Mouse (Mus musculus): ENCODE data around the gene Fzd5.

Gene Fzd5

GRCm38 (mm10) chr1:64737502-64738179 lies at the start of gene Fzd5:
Gene Fzd5 (minus strand): TSS chr1:64737751.
- peak; percentile 72 for DNase-seq

DNA sequence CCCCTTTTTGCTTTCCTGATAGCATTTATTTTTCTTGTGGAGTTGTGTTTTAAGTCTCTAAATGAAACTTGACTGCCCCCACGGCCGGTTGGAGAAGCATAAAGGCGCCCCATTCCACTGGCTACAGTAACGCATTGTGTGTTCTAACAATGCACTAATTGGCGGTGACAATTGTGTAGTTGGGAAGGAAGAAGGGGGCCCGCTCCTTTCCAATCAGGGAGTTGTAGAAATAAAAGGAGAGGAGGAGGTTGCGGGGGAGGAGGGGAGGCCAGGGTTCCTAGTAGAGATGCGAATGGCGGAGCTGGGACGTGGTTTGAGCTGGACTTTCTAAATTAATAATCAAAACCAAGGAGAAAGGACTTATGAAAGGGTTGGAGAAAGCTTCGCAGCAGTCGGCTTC lies 42.3 kb upstream of the Fzd5 start:
- DNase-seq: no peak

DNA sequence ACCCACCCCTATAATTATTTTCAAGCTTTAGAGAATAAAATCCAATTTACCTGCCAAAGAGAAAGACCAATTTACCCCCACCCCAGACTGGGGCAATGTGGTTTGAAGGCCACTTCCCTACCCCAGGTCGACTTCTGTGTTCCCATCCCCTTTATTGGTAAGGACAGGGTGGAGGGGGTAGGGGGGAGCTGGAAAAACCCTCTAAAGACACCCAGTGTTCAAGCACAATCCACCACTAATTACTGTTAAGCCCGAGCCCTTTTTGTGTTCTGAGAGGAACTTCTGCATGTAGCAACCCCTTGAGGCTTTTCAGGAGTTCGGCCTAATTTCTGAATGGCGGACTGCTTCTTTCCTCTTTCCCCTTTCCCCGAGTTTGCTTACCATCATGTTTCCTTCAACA lies 41.9 kb upstream of the Fzd5 start:
- no peak for DNase-seq

- DNase-seq: no peak
Observed at GRCm38 (mm10) chr1:64773305-64773704, 35.8 kb upstream of the Fzd5 start.

GRCm38 (mm10) chr1:64770169-64770568 lies 32.6 kb upstream of the Fzd5 start:
- no peak for DNase-seq

DNA sequence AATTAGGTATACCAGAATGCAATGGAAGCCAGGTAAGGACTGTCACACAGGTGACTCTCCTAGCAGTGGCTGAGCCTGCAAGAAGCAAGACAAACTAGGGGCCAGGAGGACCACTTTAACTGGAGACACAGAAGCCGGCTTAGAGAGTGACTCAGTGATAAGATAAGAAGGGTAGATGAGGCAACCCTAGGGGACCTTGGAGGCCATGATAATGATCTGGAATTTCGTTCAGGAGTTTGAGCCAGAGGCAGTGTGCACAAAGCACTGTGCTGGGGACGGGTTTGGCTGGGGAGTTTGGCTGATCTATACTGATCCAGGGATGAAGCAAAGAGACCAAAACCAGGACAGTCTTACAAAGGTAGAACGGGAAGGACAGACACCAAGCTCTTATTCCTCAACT lies 24.1 kb upstream of the Fzd5 start:
- DNase-seq: no peak

GRCm38 (mm10) chr1:64757766-64758165 lies 20.2 kb upstream of the Fzd5 start:
- no peak for DNase-seq

GRCm38 (mm10) chr1:64757254-64757653 lies 19.7 kb upstream of the Fzd5 start:
- DNase-seq: no peak

DNA sequence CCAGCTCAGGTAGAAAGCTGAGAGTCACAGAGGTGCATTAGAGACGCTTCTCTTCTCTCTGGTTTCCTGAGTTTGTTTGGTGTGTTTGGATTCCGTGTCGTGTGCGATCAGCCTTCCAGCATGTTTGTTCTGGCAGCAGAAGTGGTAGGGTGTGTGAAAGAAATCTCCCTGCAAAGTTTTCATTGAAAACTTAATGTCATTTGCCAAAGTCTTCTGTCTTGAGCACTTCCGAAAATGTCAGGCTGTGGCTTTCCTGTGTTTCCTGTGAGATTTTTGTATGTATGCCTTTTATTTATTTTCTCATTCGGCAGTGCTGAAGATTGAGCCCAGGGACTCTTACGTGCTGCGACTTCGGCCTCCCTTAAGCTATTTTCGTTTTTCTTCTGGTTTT lies 19.1 kb upstream of the Fzd5 start:
- no peak for DNase-seq

- no peak for DNase-seq
Observed at GRCm38 (mm10) chr1:64755971-64756639, 18.6 kb upstream of the Fzd5 start.

GRCm38 (mm10) chr1:64754658-64755057 lies 17.1 kb upstream of the Fzd5 start:
- DNase-seq: no peak

DNA sequence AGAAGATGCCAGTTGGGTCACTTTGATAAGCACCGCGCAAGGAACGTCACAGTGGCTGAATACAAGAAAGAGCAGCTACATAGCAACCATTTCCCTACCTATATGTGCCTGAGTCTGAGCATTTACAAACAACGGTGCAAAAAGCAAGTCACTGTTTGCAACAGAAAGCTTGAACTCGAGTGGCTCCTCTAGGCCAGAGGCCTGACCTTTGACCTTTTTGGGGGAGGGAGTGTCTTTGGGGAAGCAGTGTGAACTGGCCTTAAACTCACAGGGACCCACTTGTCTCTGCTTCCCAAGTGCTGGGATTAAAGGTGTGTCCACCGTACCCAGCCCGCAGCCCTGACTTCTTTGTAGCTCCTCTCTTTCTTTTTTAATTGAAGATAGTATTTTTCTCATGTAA lies 16.1 kb upstream of the Fzd5 start:
- no peak for DNase-seq

- no peak for DNase-seq
Observed at GRCm38 (mm10) chr1:64753109-64753508, 15.6 kb upstream of the Fzd5 start.

- DNase-seq: no peak
Observed at GRCm38 (mm10) chr1:64744616-64745015, 7.1 kb upstream of the Fzd5 start.

DNA sequence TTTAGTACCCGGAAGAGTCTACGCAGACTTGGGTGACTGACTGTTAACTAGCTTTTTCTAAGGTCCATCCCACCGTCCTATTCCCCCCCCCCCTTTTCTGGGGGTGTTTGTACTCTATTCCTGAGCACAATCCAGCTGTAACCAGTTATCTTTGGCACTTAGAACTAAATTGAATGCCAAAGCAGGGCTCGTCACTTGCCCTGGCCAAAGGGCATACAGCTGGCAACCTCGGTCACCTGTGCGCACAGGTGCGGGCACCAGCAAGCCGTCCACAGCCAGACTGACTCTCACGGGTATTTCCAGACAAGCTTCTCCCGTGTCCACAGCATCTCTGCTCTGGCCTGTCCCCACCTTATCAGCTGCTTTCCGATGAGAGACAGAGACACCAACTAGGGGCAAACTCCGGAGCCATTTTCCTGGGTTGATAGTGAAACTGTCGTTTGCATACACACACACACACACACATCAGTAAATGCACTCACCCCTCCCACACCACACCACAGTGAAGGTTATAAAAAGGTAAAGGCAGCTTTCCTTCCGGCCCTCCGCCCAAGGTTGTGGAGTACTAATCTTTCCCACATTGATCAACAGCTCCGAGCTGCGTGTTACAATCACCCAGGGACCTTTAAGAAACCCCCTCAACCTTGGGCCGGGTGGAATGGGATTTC lies 5.3 kb upstream of the Fzd5 start:
- DNase-seq: no peak

DNA sequence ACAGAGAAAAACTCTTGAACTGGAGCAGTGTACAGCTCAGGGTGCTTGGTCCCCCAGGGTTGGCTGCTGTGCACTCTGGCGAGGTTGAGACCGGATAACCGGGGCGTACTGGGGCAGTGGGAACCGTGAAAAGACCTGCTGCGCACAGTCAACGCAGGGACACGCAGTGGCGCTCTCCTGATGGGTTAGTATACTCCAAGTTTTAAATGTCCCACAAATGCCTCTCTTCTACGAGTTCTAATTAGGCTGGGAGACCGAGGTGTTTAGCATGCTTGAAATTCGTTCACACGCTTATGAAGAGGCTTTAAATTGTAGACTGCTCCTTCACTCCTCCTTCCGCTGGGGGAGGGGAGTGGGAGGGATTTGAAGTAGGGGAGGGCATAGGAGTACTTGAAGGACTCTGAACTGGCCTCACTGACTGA lies 1.1 kb upstream of the Fzd5 start:
- no peak for DNase-seq

DNA sequence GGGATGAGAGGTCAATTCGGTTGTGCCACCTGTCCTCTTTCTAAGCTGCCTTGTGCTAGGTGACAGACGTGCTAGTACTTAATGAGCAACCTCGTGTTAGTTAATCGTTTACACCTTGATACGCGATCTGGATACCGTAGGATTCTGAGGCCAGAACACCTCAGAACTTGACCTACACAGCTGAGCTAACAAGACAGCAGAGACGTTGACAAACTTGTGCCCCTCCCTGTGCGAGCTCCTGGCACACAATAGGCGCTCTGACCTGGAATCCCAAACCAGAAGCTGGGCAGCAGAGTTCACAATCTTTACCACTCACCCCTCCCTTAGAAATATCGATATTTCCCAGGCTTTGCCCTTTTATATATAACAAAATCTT lies 617 bp upstream of the Fzd5 start:
- DNase-seq: no peak

DNA sequence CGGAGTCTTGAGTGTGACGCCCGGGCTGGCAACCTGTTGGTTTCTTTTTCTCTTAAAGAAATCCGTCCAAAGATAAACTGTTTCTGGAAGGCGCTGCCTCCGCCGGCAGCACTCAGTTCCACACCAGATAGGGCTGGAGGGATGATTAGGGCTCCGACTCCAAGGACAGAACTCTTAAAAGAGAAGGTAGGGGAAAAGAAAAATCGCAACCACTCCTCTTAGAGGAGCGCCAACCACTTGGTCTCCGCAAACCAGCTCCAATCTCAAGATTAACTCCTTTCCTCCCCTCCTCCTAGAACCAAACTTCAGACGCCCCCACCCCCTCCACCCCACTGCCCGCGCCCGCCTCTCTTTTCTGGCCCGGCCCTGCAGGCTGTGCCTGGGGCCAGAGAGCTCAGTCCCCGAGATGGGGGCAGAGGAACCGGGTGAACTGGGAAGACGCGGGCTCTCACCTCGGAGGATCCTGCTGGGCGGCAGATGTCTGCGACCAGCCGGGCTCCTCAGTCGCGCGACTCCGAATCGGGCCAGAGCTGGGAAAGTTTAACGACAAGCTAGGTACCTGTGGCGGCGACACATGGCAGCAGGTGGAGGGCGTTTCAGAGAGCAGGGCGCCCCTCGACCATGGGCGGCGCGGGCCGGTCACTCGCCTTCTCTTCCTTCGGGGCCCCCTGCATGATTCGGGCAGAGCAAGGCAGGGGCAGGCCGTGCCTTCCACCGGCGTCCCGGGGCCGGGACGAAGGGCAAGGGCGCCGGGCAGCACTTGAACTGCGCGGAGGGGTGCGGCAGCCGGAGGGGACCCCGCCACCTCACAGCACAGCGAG lies 660 bp downstream of the Fzd5 start:
- DNase-seq: peak; percentile 11

GRCm38 (mm10) chr1:64735781-64736680 lies 1.5 kb downstream of the Fzd5 start:
- DNase-seq: peak; percentile 34

- DNase-seq: peak; percentile 45
Observed at GRCm38 (mm10) chr1:64734771-64735750, 2.5 kb downstream of the Fzd5 start.
